Mouse (Mus musculus) neural tube, embryonic 12.5 days (tissue): ENCODE results near the gene Habp2. TPM values are rescaled to one million over a fixed set of nuclear protein-coding genes. Genes with fewer than 3 reads are reported as not detected.

Source experiments
- ATAC-seq: fragments of 200-750 bp; cut with Nextera tagmentation; 2 replicates; pipeline ENCODE4 v1.8.0; 2017; ENCODE audit warnings: low read depth, mild to moderate bottlenecking, moderate TSS enrichment, moderate library complexity; ENCODE audit not compliant: low FRiP score
- H3K27ac ChIP-seq: fragments of 300-500 bp; sonication (generic); 2 replicates; pipeline ENCODE4 v1.5.1; 2016
- H3K27me3 ChIP-seq: fragments of 300-500 bp; sonication (generic); replicated peaks from 2 replicates; pipeline ENCODE4 v1.6.1; 2016; ENCODE audit warnings: mild to moderate bottlenecking
- H3K36me3 ChIP-seq: fragments of 300-500 bp; sonication (generic); 2 replicates; pipeline ENCODE4 v1.6.1; 2016; ENCODE audit warnings: mild to moderate bottlenecking
- H3K4me1 ChIP-seq: fragments of 300-500 bp; sonication (generic); 2 replicates; pipeline ENCODE4 v1.6.1; 2016
- H3K4me2 ChIP-seq: fragments of 300-500 bp; sonication (generic); replicated peaks from 2 replicates; pipeline ENCODE4 v1.6.1; 2016; ENCODE audit warnings: mild to moderate bottlenecking
- H3K4me3 ChIP-seq: fragments of 300-500 bp; sonication (generic); 2 replicates; pipeline ENCODE4 v1.5.1; 2016
- H3K9ac ChIP-seq: fragments of 300-500 bp; sonication (generic); 2 replicates; pipeline ENCODE4 v1.6.1; 2016; ENCODE audit warnings: mild to moderate bottlenecking
- H3K9me3 ChIP-seq: fragments of 300-500 bp; sonication (generic); 2 replicates; pipeline ENCODE4 v1.6.1; 2016; ENCODE audit warnings: mild to moderate bottlenecking
- WGBS: fragments of 180-500 bp; shearing (Covaris S2); methylation state at CpG from one replicate; pipeline ENCODE4 v1.1.7; 2016; 5-methylcytosine and 5-hydroxymethylcytosine counted together
- polyA plus RNA-seq: library from polyadenylated mRNA; unstranded; fragments of >200 nt; fragmentation: Nextera tagmentation; extraction: Ambion mirVana; gene quantifications from 2 replicates; pipeline ENCODE4 v1.2.1, GENCODE M21; 2016

The Habp2 gene
- not detected in 2 replicates for polyA plus RNA-seq

- no peaks in the 10 kb centered on the region for H3K4me1 ChIP-seq
- no peaks in the 10 kb centered on the region for H3K36me3 ChIP-seq
- no peak within 1 kb of the TSS for H3K4me3 ChIP-seq
- H3K9me3 ChIP-seq = no peaks in the 10 kb centered on the region
- 85% methylated on average over 7 of the region's 7 CpGs for WGBS
- H3K4me2 ChIP-seq = no peak within 1 kb of the TSS
- H3K27me3 ChIP-seq = no peaks in the 10 kb centered on the region
- no peak within 1 kb of the TSS for H3K27ac ChIP-seq
- ATAC-seq = no peak
- H3K9ac ChIP-seq = no peak within 1 kb of the TSS
Measured at GRCm38 (mm10) chr19:56286866-56287265, at the start of gene Habp2. Gene Habp2 (plus strand): TSS chr19:56287137.

- Histone ChIP-seq H3K36me3 (no peaks in the 10 kb centered on the region), H3K4me1 (no peaks in the 10 kb centered on the region), H3K27ac (no peak overlapping the region), H3K9ac (no peak overlapping the region), H3K4me2 (no peak overlapping the region), H3K27me3 (no peaks in the 10 kb centered on the region), H3K4me3 (no peak overlapping the region), H3K9me3 (no peaks in the 10 kb centered on the region)
- ATAC-seq = no peak
- 70% methylated on average over 4 of the region's 4 CpGs for WGBS
Measured at GRCm38 (mm10) chr19:56238501-56238900, 48.4 kb upstream of the Habp2 start.

- Histone ChIP-seq H3K4me3 (no peak overlapping the region), H3K4me1 (no peaks in the 10 kb centered on the region), H3K9me3 (no peaks in the 10 kb centered on the region), H3K36me3 (no peaks in the 10 kb centered on the region), H3K4me2 (no peak overlapping the region), H3K27me3 (no peaks in the 10 kb centered on the region), H3K9ac (no peak overlapping the region), H3K27ac (no peak overlapping the region)
- ATAC-seq = no peak
- 89% methylated on average over 5 of the region's 5 CpGs for WGBS
Measured at GRCm38 (mm10) chr19:56245201-56245600, 41.7 kb upstream of the Habp2 start.

GRCm38 (mm10) chr19:56252815-56253214 is 34.1 kb upstream of the Habp2 start:
- Histone ChIP-seq H3K4me3 (no peak overlapping the region), H3K9me3 (no peaks in the 10 kb centered on the region), H3K4me2 (no peak overlapping the region), H3K4me1 (0 out of 2 replicates have a peak, but pooled peaks cover 3% of the 10 kb centered on the region), H3K27ac (no peak overlapping the region), H3K9ac (no peak overlapping the region), H3K27me3 (peaks cover 4% of the 10 kb centered on the region; the same call in 1 of the 2 replicates), H3K36me3 (no peaks in the 10 kb centered on the region)
- WGBS = 80% methylated on average over 4 of the region's 4 CpGs
- no peak for ATAC-seq

GRCm38 (mm10) chr19:56253271-56253670 is 33.7 kb upstream of the Habp2 start:
- H3K27ac ChIP-seq = no peak overlapping the region
- no peak for ATAC-seq
- no peaks in the 10 kb centered on the region for H3K36me3 ChIP-seq
- H3K4me3 ChIP-seq = no peak overlapping the region
- H3K9me3 ChIP-seq = no peaks in the 10 kb centered on the region
- peaks cover 4% of the 10 kb centered on the region; the same call in 1 of the 2 replicates for H3K27me3 ChIP-seq
- H3K4me2 ChIP-seq = no peak overlapping the region
- 0 out of 2 replicates have a peak, but pooled peaks cover 3% of the 10 kb centered on the region for H3K4me1 ChIP-seq
- no peak overlapping the region for H3K9ac ChIP-seq
- WGBS = 84% methylated on average over 10 of the region's 10 CpGs

GRCm38 (mm10) chr19:56254751-56255150 is 32.2 kb upstream of the Habp2 start:
- ATAC-seq = no peak
- Histone ChIP-seq H3K9ac (no peak overlapping the region), H3K9me3 (no peaks in the 10 kb centered on the region), H3K4me3 (no peak overlapping the region), H3K27ac (no peak overlapping the region), H3K27me3 (peaks cover 4% of the 10 kb centered on the region; the same call in 1 of the 2 replicates), H3K36me3 (no peaks in the 10 kb centered on the region), H3K4me1 (0 out of 2 replicates have a peak, but pooled peaks cover 3% of the 10 kb centered on the region), H3K4me2 (no peak overlapping the region)
- WGBS = 54% methylated on average over 7 of the region's 7 CpGs

- peaks cover 4% of the 10 kb centered on the region; the same call in 1 of the 2 replicates for H3K27me3 ChIP-seq
- no peaks in the 10 kb centered on the region for H3K36me3 ChIP-seq
- no peak for ATAC-seq
- 0 out of 2 replicates have a peak, but pooled peaks cover 3% of the 10 kb centered on the region for H3K4me1 ChIP-seq
- H3K4me2 ChIP-seq = no peak overlapping the region
- H3K9ac ChIP-seq = no peak overlapping the region
- H3K4me3 ChIP-seq = no peak overlapping the region
- H3K9me3 ChIP-seq = no peaks in the 10 kb centered on the region
- H3K27ac ChIP-seq = no peak overlapping the region
- 9% methylated on average over 3 of the region's 3 CpGs for WGBS
Measured at GRCm38 (mm10) chr19:56255506-56255905, 31.4 kb upstream of the Habp2 start.

GRCm38 (mm10) chr19:56256235-56256634 is 30.7 kb upstream of the Habp2 start:
- no peak overlapping the region for H3K9ac ChIP-seq
- ATAC-seq = no peak
- WGBS = 63% methylated on average over 1 of the region's 1 CpGs
- H3K4me2 ChIP-seq = no peak overlapping the region
- 0 out of 2 replicates have a peak, but pooled peaks cover 2% of the 10 kb centered on the region for H3K4me1 ChIP-seq
- H3K4me3 ChIP-seq = no peak overlapping the region
- H3K9me3 ChIP-seq = no peaks in the 10 kb centered on the region
- no peaks in the 10 kb centered on the region for H3K27me3 ChIP-seq
- H3K27ac ChIP-seq = no peak overlapping the region
- H3K36me3 ChIP-seq = no peaks in the 10 kb centered on the region

GRCm38 (mm10) chr19:56256741-56257140 is 30.2 kb upstream of the Habp2 start:
- Histone ChIP-seq H3K4me2 (no peak overlapping the region), H3K9ac (no peak overlapping the region), H3K27ac (no peak overlapping the region), H3K9me3 (no peaks in the 10 kb centered on the region), H3K27me3 (no peaks in the 10 kb centered on the region), H3K36me3 (no peaks in the 10 kb centered on the region), H3K4me3 (no peak overlapping the region), H3K4me1 (no peaks in the 10 kb centered on the region)
- no peak for ATAC-seq
- WGBS = 91% methylated on average over 1 of the region's 1 CpGs

- no peak overlapping the region for H3K27ac ChIP-seq
- ATAC-seq = no peak
- 79% methylated on average over 14 of the region's 14 CpGs for WGBS
Measured at GRCm38 (mm10) chr19:56263696-56264095, 23.2 kb upstream of the Habp2 start.

GRCm38 (mm10) chr19:56264175-56264574 is 22.8 kb upstream of the Habp2 start:
- no peak overlapping the region for H3K9ac ChIP-seq
- H3K36me3 ChIP-seq = no peaks in the 10 kb centered on the region
- H3K9me3 ChIP-seq = no peaks in the 10 kb centered on the region
- H3K27me3 ChIP-seq = no peaks in the 10 kb centered on the region
- no peak overlapping the region for H3K4me3 ChIP-seq
- WGBS = 44% methylated on average over 4 of the region's 4 CpGs
- ATAC-seq = no peak
- H3K4me1 ChIP-seq = no peaks in the 10 kb centered on the region
- H3K4me2 ChIP-seq = no peak overlapping the region
- no peak overlapping the region for H3K27ac ChIP-seq

More at GRCm38 (mm10) chr19:56263696-56264095, 23.2 kb upstream of the Habp2 start:
- Histone ChIP-seq H3K27me3 (no peaks in the 10 kb centered on the region), H3K4me3 (no peak overlapping the region), H3K36me3 (no peaks in the 10 kb centered on the region), H3K9ac (no peak overlapping the region), H3K9me3 (no peaks in the 10 kb centered on the region), H3K4me2 (no peak overlapping the region), H3K4me1 (no peaks in the 10 kb centered on the region)

- Histone ChIP-seq H3K36me3 (no peaks in the 10 kb centered on the region), H3K27me3 (no peaks in the 10 kb centered on the region), H3K4me3 (no peak overlapping the region), H3K27ac (no peak overlapping the region), H3K9me3 (no peaks in the 10 kb centered on the region), H3K9ac (no peak overlapping the region), H3K4me1 (no peaks in the 10 kb centered on the region), H3K4me2 (no peak overlapping the region)
- WGBS = 83% methylated on average over 5 of the region's 5 CpGs
- no peak for ATAC-seq
Measured at GRCm38 (mm10) chr19:56265149-56265548, 21.8 kb upstream of the Habp2 start.

GRCm38 (mm10) chr19:56272081-56272480 is 14.9 kb upstream of the Habp2 start:
- no peak for ATAC-seq
- no peak overlapping the region for H3K4me2 ChIP-seq
- WGBS = 90% methylated on average over 8 of the region's 8 CpGs

More at GRCm38 (mm10) chr19:56272081-56272480, 14.9 kb upstream of the Habp2 start:
- no peaks in the 10 kb centered on the region for H3K4me1 ChIP-seq
- no peaks in the 10 kb centered on the region for H3K9me3 ChIP-seq
- no peak overlapping the region for H3K27ac ChIP-seq
- no peaks in the 10 kb centered on the region for H3K27me3 ChIP-seq
- no peak overlapping the region for H3K4me3 ChIP-seq
- no peaks in the 10 kb centered on the region for H3K36me3 ChIP-seq
- H3K9ac ChIP-seq = no peak overlapping the region
